Mouse (Mus musculus): ENCODE results near the gene Stxbp5l. TPM values are rescaled to one million over a fixed set of nuclear protein-coding genes. Genes with fewer than 3 reads are reported as not detected.
"Not testable (repeated sequence)": the region's sequence is repeated elsewhere in the genome, so short reads cannot be mapped to it uniquely, and the experiment has no call there.

Gene Stxbp5l
- 0.03 TPM in 1 of 2 replicates, not detected in the other for polyA plus RNA-seq (2012; rRNA removed)

DNA sequence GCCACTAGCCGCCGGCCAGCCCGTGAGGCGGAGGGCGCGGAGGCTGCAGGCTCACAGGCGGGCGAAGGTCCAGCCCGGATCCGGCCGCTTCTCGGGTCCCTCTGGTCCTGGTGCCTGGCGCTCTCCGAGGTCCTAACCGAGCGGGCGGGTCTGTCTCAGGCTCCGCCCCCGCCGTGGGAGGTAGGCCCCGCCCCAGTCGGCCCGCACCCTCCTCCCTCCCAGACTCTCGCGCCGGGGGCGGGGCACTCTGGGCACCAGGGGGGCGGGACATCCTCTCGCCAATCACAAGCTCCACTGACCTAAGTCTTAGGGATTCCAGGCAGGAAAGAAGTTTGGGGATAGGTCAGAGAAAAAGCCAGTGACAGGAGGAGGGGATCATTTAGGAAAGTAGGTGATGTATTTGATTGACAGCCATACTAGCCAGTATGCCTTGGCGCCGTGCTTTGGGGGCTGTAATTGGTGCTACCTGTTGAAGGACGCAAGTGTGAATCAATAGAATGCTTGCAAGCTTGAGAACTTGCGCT is at the start of gene Stxbp5l:
Stxbp5l (minus strand) TSS at position 142 of the 524 bp plus-strand sequence.
- peak; percentile 73 for DNase-seq (ENCODE audit: low spot score)

DNA sequence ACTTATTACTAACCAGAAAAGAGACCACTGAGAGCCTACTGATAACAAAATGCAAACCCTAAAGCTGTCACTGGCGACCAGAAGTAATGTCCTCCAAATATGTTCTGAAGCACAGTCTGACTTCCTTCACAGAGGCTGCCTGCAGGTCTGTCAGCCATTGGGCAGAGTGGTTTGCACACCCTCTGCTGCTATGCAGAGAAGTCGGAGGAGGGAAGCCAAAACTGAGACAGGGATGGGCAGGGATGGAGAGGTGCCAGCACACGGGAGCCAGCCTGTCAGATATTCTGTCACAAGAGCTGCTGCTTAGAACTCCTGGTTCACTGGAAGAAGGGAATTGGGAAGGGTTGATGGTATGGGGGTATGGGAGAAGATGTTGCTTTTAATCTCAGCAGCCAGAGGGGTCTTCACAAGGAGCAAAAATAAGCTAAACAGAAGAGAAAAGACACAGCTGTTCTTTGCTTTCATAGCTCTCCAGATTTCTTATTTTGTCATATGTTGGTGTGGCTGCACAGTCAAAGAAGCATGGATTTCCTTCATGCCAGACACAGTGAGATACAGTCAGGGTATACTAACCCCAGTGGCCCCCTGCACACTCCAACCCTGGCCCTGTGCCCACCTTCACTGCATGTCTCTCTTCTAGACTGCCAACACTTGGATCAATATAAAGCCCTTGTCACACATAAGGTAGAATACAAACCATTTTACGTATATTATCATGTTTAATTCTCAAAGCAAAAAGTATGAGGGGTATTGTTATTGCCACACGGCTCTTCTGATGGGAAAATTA is 48.8 kb upstream of the Stxbp5l start:
- DNase-seq (ENCODE audit: low spot score) = no peak

DNA sequence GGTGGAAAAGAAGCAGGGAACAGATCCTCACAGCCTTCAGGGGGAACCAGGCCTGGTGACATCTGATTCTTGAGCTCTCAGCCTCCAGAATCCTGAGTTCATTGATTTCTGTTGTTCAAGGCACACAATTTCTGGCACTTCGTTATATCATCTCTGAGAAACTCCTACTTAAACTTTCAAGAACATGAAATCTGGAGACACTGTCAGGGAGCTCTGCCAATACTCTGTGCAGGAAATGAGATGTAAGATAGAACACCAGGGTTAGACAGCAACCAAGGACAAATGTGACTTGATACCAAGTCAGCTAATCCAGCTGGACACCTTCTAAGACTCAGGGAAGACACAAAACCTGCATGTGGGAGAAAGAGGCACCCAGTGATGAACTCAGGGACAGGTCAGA is 40.7 kb upstream of the Stxbp5l start:
- DNase-seq (ENCODE audit: low spot score) = no peak

DNA sequence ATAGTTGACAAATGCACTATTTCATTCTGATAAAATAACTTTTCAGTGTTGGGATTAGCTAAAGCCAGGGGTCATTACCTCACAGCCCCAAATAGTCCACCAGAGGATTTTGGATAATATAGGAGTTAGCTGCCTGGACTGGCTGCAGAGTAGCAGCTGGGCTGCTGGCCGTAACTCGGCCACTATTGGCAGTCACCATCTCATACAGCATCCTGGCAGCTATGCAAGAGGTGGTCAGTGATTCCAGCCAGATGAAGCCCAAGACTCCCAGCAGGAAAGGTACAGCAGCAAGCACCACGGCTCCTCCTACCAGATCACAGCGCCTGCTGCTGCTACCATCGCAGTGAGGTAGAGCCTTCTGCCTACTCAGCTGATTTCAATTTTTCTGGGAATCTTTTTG is 38.1 kb upstream of the Stxbp5l start:
- no peak for DNase-seq (ENCODE audit: low spot score)

DNA sequence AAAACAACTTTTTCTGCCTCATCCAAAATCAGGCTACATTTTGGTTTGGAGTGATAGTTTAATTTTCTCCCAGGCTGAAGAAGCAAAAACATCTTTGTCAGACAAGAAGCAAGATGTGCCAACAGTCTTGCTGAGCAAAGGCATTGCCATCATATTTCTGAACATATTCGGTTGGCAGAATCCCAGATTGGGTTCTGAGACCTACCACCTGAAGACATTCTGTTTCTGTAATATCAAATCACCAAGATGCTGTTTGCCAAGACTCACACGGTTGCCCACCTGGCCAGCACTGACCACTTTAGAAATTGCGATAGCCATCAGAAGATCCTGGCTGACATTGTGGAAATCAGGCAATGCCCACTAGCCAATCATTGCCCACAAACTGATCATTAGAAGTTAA is 37.1 kb upstream of the Stxbp5l start:
- DNase-seq (ENCODE audit: low spot score) = no peak

DNA sequence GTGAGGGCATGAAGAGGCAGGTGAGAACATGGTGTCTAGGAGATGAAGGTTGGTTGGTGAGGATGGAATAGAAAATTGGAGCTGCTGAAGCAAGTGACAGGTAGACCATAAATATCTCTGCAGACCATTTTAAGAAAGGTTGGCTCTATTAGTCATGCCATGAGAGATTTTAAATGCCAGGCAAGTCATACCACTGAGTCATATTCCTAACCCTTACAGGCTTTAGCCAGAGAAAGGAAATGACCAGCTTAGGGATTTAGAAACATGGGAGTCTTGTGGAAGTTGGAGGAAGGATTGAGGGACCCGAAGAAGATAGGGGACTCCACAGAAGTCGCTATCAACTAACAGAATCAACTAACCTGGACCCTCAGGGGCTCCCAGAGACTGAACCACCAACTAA is 35.8 kb upstream of the Stxbp5l start:
- DNase-seq (ENCODE audit: low spot score) = no peak

DNA sequence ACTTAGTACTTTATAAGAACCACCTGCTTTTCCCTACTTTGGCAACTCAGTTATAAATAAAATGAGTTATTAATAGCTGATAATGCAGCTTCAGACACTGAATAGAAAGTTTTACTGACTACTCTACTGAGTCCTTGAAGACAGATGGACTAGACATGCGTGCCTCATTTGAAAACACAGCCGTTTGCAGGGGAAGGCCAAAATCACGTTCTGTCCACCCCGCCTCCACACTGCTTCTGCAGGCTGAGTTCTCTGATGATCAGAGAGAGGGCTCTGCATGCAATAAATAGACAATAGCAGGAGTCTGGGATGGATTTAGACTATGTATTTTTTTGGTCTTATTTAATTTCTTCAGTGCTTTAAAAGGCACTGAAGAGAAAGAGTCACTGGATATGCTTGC is 20.8 kb upstream of the Stxbp5l start:
- DNase-seq (ENCODE audit: low spot score) = no peak

DNA sequence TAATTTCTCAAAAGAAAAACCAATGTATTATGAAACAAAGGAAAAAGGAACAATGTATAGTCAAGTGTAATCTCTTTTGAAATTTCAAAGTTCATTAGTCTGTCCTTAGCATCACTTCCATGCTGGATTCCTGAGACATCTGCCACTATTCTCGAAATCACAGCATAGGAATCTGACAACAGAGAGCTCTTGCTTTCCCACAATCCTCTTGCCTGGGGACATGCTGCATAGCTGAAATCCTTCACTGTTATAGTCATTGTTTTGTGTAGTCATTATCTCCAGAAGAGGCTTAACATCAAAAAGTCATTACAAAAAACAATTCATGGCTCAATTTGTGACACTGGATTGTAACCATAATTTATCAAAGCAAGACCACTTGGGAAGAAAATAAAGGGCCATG is 20.2 kb upstream of the Stxbp5l start:
- DNase-seq (ENCODE audit: low spot score) = no peak

DNA sequence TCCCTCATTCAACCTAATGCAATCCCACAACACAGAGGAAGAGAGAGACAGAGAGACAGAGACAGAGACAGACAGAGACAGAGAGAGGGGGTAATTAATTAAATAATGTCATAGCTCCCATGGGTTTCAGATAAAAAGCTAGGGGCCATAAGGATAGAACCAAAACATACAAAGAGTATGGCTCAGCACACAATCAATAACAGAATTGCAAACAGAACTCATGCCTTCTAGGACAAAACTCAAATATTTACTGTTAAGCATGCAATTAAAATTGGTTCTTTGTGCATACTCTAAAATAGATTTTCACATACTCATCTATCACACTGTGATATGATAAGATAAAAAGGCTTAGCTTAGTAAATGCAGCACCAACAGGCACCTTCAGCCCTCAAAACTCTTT is 5.2 kb upstream of the Stxbp5l start:
- DNase-seq (ENCODE audit: low spot score) = no peak

DNA sequence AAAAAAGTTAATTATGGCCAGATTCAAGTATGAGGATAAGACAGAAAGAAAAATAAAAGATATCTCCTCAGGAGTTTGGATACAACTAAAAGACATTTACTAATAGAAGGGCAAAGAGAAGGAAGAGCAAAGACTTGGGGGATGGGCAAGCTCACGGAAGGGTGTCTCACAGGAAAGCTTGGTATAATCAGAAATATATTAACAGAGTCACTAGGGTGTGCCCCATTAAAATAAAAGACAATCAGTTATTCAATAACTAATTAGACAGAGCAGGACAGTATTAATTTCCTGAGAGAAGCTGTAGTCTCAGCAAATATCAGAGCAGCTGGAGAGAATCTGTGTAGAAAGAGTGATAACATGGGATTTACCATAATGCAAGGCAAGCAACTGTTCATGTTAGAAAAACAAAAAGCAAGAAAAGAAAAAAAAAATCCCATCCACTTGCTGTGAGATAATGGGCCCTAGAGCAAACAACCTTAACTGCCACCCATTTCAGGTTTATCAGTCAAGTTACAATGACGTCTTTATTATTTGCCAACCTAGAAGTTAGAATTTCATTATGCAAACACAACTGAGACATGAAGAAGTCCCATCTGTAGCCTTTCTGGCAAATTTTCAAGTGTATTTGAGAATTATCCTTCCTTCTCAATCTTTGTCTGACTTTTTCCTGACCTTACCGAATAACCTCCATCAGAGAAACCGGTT is 4.6 kb upstream of the Stxbp5l start:
- DNase-seq (ENCODE audit: low spot score) = no peak

DNA sequence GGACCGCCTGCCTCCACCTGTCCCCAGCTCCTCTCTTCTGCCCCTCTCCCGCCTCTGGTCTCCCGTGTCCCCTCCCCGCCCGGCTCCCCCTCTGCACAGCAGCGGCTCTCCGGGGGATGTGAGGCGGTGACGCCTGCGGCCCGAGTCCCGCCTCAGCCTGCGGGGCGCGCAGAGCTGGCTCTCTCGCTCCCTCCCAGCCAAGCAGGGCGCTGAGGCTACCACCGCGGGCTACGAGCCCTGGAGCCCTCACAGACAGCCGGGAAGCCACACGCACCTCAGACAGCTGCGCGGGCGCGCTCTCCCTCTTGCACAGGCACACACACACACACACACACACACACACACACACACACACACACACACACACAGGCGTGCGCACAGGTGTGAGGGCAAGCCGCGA is 393 bp downstream of the Stxbp5l start:
- DNase-seq (ENCODE audit: low spot score) = peak; percentile 25

DNA sequence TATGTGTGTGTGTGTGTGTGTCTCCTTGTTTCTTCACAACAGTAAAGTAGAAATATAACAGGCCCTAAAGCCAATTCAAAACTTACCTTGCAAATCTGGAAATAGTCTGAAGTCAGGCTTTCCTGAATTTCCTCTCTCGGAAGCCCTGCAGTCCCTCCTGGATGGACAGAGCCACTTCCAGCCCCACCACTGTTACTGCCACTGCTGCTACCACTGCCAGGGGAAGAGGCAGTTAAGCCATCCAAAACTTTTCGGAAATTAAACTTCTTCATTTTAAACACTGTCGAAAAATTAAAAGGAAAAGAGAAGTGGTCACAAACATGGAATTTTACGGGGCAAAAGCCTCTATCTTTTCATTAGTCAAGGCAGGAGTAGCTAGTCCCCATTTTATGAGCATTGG is 1.3 kb downstream of the Stxbp5l start:
- DNase-seq (ENCODE audit: low spot score) = no peak

DNA sequence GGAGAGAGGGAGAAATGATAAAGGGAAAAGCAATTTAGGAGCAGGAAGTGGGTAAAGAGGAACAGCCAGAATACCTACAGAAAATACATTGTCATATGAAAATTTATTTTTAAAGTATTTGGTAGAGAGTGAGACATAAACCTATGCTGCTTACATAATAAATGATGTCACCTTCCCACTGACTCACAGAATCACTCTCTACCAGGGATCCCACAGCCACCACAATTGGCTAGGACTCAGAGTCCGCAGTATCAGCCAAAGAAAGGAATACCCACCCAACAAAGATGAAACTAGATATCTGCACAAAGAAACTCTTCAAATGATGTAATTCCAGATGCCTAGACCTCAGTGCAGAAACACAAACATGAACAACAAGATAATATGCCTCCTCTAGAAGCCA is 12.0 kb downstream of the Stxbp5l start:
- DNase-seq (ENCODE audit: low spot score) = no peak

DNA sequence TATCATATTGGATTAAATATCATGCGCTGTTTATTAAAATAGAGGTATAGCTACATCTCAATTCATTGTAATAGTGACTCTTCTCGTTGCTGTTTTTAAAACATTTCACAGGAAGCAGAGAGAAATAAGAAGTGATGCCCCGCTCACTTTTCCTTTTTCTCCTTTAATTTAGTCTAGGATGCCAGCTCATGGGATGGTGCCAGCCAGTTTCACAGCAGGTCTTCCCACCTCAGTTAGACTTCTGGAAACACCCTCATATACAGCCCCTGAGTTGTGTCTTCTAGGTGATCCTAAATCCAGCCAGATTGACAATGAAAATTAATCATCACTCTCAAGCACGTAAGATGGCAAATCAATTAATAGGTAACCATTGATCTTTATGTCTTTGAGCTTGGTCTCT is 17.3 kb downstream of the Stxbp5l start:
- DNase-seq (ENCODE audit: low spot score) = no peak

DNA sequence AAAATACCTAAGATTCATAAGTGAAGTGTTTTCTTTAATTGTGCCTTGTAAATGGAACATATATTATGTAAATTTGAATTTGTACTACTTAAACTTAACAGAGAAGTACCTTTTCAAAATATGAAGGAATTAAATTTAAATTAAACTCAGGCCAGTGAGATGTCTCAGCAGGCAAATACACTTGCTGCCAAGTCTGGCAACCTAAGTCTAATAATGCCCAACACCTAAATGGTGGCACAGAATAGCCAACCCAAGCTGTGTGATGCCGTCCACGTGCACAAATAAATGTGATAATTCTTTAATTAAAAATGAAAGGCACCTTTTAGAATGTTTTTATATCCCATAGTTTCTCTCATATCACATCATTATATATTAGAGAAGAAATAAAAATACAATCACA is 20.8 kb downstream of the Stxbp5l start:
- DNase-seq (ENCODE audit: low spot score) = no peak

DNA sequence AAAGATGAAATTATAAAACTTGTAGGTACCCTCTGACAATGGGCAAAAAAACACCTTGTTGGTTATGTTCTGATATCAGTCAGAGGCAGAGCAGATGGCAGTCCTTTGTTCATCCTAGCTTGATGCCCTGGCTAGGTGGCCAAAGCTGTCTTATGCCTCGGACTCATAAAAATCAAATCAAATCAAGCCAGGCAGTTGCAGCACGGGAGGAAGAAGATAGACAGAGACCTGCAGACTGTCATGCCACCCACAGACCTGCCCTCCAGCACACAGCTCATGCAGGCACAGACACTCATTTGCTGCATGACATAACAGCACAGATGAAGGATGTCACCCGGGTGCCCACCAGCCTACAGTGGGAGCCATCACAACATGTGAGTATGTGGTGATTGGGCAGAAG is 29.1 kb downstream of the Stxbp5l start:
- DNase-seq (ENCODE audit: low spot score) = no peak

DNA sequence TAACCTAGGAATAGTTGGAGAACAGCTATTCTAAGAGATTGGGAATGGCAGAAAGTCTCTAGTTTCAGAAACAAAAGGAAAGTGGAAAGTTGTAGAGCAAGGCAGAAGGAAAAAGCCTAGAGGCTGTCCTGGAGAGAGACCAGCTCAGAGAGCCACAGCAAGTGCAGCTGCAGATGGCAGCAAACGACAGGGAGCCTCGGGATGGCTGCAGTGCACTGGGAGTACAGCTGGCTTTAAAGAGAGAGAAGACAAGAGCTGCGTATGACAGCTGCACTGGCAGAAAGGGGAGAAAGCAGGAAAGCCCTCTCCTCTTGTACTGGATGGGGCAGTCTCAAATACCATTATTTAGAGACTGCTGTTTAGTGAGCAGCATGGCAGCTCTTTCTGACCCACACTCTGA is 37.7 kb downstream of the Stxbp5l start:
- DNase-seq (ENCODE audit: low spot score) = no peak

DNA sequence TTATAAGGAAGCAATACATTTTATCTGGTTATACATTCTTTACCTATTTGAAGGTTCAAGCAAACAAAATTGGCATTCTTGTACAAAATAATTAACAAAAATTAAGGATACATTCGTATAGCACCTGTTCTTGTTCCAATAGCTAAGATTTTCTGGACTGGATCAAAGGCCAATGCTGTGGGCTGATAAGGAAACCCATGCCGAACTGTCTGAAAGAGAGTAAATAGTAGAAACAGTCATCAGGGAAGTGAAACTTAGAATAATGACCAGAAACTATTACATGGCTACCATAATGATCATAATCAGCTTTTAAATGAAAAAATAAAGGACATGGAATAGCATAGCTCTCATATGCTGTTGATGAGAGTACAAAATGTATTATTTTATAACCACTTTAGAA is 39.8 kb downstream of the Stxbp5l start:
- no peak for DNase-seq (ENCODE audit: low spot score)

DNA sequence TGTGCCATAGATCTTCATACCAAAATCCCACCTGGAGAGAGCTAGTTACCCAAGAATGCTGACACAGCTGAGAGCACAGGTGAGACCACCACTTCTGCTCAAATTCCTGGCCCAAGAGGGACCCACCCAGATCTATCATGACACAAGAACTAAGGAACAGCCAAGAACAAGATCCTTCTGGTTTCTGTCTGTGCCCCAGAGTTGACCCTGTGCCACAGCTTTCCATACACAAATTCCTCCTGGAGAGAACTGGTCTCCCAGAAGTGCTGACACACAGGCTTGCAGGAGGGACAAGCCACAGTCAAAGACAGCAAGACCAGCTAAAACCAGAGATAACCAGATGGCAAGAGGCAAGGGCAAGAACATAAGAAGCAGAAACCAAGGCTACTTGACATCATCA is 43.3 kb downstream of the Stxbp5l start:
- DNase-seq (ENCODE audit: low spot score) = not testable (repeated sequence)

DNA sequence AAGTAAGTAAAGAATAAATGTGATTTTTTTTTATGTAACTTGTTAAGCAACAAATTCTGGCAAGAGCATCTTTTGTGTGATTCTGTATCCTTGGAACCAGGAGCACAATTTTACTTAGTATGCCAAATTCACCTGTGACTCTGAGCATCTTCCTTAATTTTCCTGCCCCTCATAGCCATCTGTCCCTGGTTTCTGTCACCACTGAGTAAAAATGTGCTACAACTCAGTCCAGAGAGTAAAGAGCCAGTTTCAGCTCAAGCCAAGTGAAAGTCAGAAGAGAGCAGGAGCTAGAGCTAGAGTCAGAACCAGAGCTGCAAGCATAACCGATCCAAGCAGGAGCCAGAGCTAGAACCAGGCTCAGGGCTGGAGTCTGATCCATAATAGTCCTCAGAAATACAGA is 46.6 kb downstream of the Stxbp5l start:
- DNase-seq (ENCODE audit: low spot score) = no peak

DNA sequence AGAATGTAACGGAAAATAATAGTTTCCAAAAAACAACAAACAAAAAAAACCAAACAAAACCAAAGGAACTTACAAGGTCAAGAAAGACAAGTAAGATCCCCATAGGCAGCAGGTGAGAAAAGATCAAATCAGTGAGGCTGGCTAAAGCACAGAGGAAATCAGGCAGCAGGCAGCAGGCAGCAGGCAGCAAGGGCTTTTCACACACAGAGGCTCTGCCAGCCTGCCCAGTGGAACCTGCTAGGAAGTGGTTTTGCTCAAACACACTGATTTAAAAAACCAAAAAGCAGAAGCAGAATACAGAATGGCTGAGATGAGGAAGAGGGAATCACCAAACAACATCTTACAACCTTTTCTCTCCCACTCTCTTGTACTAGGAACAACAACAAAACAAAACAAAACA is 47.2 kb downstream of the Stxbp5l start:
- DNase-seq (ENCODE audit: low spot score) = no peak

DNA sequence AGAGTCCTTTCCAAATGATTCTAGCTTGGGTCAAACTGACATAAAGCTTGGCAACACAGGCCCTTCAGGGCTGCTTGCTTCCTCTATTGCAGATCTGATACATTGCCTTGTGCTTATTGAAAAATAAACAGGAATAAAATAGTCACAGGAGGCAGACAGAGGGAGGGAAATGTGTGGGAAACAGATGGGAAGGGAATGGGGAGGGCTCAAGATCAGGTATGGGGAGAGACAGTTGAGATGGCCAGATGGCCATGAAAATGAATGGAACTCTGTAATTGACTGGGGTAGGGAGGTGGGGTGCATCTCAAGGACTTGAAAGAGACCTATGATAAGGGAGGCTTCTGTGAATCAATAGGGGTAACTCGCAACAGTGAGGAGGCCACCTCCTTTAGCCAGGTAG is 80.3 kb downstream of the Stxbp5l start:
- DNase-seq (ENCODE audit: low spot score) = no peak

DNA sequence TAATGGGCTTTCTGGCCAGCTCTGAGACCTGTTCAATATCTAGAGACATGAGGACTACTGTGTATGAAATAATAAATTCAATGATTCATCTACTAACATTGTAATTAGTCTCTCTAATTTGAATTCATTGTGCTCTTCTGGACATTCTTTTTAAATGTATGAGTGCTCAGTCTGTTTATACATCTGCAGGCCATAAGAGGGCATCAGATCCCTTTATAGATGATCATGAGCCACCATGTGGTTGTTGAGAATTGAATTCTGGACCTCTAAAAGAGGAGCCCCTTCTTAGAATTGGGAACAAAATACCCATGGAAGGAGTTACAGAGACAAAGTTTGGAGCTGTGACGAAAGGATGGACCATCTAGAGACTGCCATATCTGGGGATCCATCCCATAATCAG is 92.2 kb downstream of the Stxbp5l start:
- no peak for DNase-seq (ENCODE audit: low spot score)
